Mouse (Mus musculus) forebrain, postnatal 0 days (tissue): Measurements from ENCODE around the gene Tuba4a. TPM values are rescaled to one million over a fixed set of nuclear protein-coding genes. Genes with fewer than 3 reads are reported as not detected.
A peak's percentile ranks its signal among the peaks of the same experiment; 100 is the strongest.

ENCODE experiments used
- ATAC-seq: fragments of 200-750 bp; cut with Nextera tagmentation; 2 replicates; pipeline ENCODE4 v1.8.0; 2017; ENCODE audit warnings: mild to moderate bottlenecking, moderate library complexity
- DNase-seq: peaks from one replicate; pipeline ENCODE4 v3.0.0-alpha.2; 2015
- H3K27ac ChIP-seq: fragments of 300-500 bp; sonication (generic); 2 replicates; pipeline ENCODE4 v1.5.1; 2014; ENCODE audit warnings: low read depth, mild to moderate bottlenecking, antibody characterized with exemption, low read length, moderate library complexity, mixed read lengths
- H3K27me3 ChIP-seq: fragments of 300-500 bp; sonication (generic); 2 replicates; pipeline ENCODE4 v1.6.1; 2014; ENCODE audit warnings: mild to moderate bottlenecking, low read length, mixed read lengths; ENCODE audit not compliant: insufficient read depth
- H3K36me3 ChIP-seq: fragments of 300-500 bp; sonication (generic); 2 replicates; pipeline ENCODE4 v1.6.1; 2014; ENCODE audit warnings: mild to moderate bottlenecking, moderate library complexity; ENCODE audit not compliant: insufficient read depth
- H3K4me1 ChIP-seq: fragments of 300-500 bp; sonication (generic); 2 replicates; pipeline ENCODE4 v1.6.1; 2014; ENCODE audit warnings: antibody characterized with exemption; ENCODE audit not compliant: insufficient read depth
- H3K4me2 ChIP-seq: fragments of 300-500 bp; sonication (generic); 2 replicates; pipeline ENCODE4 v1.6.1; 2014; ENCODE audit warnings: low read depth, mild to moderate bottlenecking, moderate library complexity
- H3K4me3 ChIP-seq: fragments of 300-500 bp; sonication (generic); 2 replicates; pipeline ENCODE4 v1.5.1; 2014; ENCODE audit warnings: low read depth, low read length, mixed read lengths
- H3K9ac ChIP-seq: fragments of 300-500 bp; sonication (generic); 2 replicates; pipeline ENCODE4 v1.6.1; 2014; ENCODE audit warnings: mild to moderate bottlenecking
- H3K9me3 ChIP-seq: fragments of 300-500 bp; sonication (generic); 2 replicates; pipeline ENCODE4 v1.6.1; 2016; ENCODE audit warnings: low read length
- CTCF ChIP-seq: sonication (generic); IDR thresholded peaks from 2 replicates; pipeline ENCODE4 v1.5.1; 2016; ENCODE audit warnings: antibody characterized with exemption, control low read depth, low read depth
- WGBS: fragments of 180-500 bp; shearing (Covaris S2); extraction: QIAGEN DNeasy Blood & Tissue Kit; methylation state at CpG from one replicate; pipeline ENCODE4 v1.1.7; 2014; 5-methylcytosine and 5-hydroxymethylcytosine counted together
- polyA plus RNA-seq: library from polyadenylated mRNA; unstranded; fragments of >200 nt; fragmentation: Nextera tagmentation; extraction: Ambion mirVana; gene quantifications from 2 replicates; pipeline ENCODE4 v1.2.1, GENCODE M21; 2015
- total RNA-seq: library from RNA; depleted of rRNA; stranded (reverse); fragments of >200 nt; gene quantifications from 2 replicates; pipeline ENCODE4 v1.2.3, GENCODE M21; 2014

Tuba4a gene
- total and polyA plus RNA-seq, 2 experiments from 2014 or later, result 58.5 to 87.1 TPM

DNA sequence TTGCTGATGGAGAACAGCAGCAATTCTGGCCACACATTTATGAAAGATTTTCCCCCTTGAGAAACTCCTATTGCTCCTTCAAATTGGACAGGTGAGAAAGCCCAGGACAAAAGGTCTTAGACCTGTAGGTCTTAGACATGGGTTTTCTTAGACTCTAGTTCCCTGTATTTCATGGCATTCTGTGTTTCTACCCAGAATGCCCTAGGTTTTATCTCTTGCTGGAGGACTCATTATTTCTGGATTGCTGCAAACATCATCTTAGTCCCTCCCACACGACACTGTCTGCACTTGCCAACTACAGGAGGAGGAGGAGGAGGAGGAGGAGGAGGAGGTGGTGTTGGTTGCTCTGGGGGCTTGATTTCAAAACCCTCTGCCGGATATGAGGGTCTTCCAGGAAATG is 6.5 kb upstream of the Tuba4a start:
- ATAC-seq, result no peak
- Histone ChIP-seq H3K4me1 (no peaks in the 10 kb centered on the region), H3K4me3 (no peak overlapping the region), H3K36me3 (no peaks in the 10 kb centered on the region), H3K27me3 (peaks cover 5% of the 10 kb centered on the region; the same call in 1 of the 2 replicates), H3K4me2 (no peak overlapping the region), H3K9ac (no peak overlapping the region), H3K9me3 (no peaks in the 10 kb centered on the region), H3K27ac (no peak overlapping the region)
- TF ChIP-seq CTCF, result no peak
- no peak for DNase-seq
- 64% methylated on average over 2 of the region's 2 CpGs for WGBS

DNA sequence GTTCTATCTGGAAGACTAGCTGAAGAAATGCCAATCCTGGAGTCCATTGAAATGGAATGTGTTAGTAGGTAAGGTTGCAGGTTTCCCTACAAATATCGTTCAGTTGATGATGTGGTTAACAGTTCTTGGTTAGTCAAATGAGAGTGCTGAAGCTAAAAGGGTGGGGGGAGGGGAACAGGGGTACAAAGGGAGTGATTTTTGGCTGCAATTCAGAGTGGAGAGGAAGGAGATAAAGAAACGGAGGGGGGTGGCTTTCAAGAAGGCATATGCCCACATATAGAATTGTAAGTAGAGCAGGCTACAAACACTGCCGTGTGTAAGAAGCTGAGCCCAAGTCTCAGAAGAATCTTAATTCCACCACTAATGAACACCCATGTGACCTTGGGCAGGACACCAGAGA is 5.8 kb upstream of the Tuba4a start:
- WGBS, result 45% methylated on average over 3 of the region's 3 CpGs
- DNase-seq (no peak), ATAC-seq (no peak)
- no peak for TF ChIP-seq CTCF
- no peak overlapping the region for H3K4me3 ChIP-seq
- peaks cover 11% of the 10 kb centered on the region for H3K27me3 ChIP-seq
- no peak overlapping the region for H3K9ac ChIP-seq
- no peak overlapping the region for H3K27ac ChIP-seq
- H3K4me2 ChIP-seq, result no peak overlapping the region
- no peaks in the 10 kb centered on the region for H3K4me1 ChIP-seq
- no peaks in the 10 kb centered on the region for H3K36me3 ChIP-seq
- H3K9me3 ChIP-seq, result no peaks in the 10 kb centered on the region

DNA sequence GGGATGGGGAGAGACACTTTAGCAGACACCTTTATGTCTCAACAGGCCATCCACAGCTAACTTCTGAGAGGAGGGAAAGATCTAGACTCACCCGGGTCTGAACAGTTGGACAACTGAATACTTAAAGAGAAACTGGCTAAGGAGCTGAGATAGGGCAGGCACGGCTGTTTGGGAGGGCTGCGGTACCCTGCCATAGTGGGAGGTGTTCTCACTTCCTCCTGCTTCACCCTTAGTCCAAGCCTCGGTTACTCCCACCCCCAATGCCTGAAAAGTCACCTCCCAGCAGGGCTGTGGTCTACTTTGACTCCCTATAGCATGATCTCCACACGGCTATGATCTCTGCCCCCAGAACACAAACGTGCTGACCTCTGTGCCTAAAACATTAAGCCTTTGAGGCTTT is 3.9 kb upstream of the Tuba4a start:
- 64% methylated on average over 6 of the region's 6 CpGs for WGBS
- no peak for DNase-seq
- Histone ChIP-seq H3K36me3 (no peaks in the 10 kb centered on the region), H3K4me1 (peaks cover 4% of the 10 kb centered on the region), H3K9ac (no peak overlapping the region), H3K4me3 (no peak overlapping the region), H3K9me3 (no peaks in the 10 kb centered on the region), H3K27me3 (peaks cover 20% of the 10 kb centered on the region), H3K4me2 (no peak overlapping the region), H3K27ac (no peak overlapping the region)
- no peak for TF ChIP-seq CTCF
- ATAC-seq, result no peak

DNA sequence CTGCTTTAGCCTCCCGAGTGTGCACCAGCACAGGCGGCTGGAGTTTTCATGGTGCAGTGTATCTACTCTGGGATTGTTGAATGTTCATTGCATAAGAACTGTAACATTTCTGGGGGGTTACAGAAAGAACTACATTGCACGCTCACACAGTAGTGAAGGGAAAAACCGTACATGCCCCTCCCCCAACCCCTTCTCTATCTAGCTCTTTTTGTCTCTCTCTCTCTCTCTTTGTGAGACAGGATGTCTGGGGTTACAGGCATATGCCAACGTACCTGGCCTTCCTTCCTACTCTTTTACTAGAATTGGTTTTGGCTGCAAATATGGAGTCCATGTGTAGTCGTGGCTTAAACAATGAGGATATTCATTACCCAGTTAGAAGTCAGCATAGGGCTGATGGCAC is 3.3 kb upstream of the Tuba4a start:
- Histone ChIP-seq H3K9me3 (no peaks in the 10 kb centered on the region), H3K27ac (no peak overlapping the region), H3K9ac (no peak overlapping the region), H3K4me2 (no peak overlapping the region), H3K36me3 (no peaks in the 10 kb centered on the region), H3K4me3 (no peak overlapping the region), H3K27me3 (peaks cover 20% of the 10 kb centered on the region), H3K4me1 (peaks cover 4% of the 10 kb centered on the region)
- ATAC-seq (no peak), DNase-seq (no peak)
- 85% methylated on average over 6 of the region's 6 CpGs for WGBS
- no peak for TF ChIP-seq CTCF

DNA sequence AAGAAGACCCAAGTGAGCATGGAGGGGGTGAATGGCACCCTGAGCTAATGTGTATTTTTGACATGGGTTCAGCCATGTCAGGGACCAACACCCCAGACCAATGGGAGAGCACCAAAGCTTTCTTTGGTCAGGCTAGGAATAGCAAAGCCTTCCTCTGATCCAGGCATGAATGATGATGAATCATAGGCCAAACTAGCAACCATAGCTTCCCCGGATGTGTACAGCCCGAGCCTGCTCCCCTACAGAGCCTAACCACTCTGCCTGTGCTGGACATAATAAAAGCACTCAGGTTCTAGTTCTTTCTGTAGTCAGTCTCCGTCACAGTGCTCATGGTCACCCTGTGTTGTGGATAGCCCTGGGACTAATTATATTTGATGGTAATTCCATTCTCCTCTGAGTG is 1.9 kb upstream of the Tuba4a start:
- H3K9ac ChIP-seq, result no peak overlapping the region

DNA sequence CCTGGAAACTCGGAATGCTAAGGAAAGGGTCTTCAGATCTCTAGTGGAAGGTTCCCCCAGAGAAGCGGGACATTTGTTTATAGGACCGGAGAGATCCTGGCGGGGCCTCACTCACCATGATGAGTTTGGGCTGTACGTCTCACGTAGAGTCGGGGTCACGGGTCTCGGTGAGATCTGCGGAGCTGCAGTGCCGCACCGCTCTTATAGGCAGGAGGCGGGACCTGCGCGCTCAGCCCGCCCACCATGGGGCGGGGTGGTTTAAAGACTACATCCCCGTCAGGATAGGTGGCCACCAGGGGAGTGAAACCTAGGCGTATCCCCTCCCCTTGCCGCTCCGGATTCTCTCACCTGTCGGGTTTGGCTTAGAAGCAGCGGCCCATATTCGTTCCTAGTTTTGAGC is 587 bp downstream of the Tuba4a start:
- Histone ChIP-seq H3K27me3 (peaks cover 20% of the 10 kb centered on the region), H3K4me1 (peaks cover 4% of the 10 kb centered on the region), H3K9me3 (no peaks in the 10 kb centered on the region), H3K9ac (peak overlapping the region; percentile 64), H3K4me2 (peak overlapping the region; percentile 98), H3K27ac (no peak overlapping the region), H3K4me3 (peak overlapping the region; percentile 56), H3K36me3 (peaks cover 18% of the 10 kb centered on the region)
- TF ChIP-seq CTCF, result peak; percentile 52
- WGBS, result under 1% methylated on average over 24 of the region's 24 CpGs
- ATAC-seq, result peak; percentile 94
- peak; percentile 89 for DNase-seq

More for the DNA sequence above, 1.9 kb upstream of the Tuba4a start:
- no peak for DNase-seq
- Histone ChIP-seq H3K4me2 (no peak overlapping the region), H3K4me3 (no peak overlapping the region), H3K36me3 (no peaks in the 10 kb centered on the region), H3K27ac (no peak overlapping the region), H3K27me3 (peaks cover 20% of the 10 kb centered on the region), H3K9me3 (no peaks in the 10 kb centered on the region), H3K4me1 (peaks cover 4% of the 10 kb centered on the region)
- no peak for TF ChIP-seq CTCF
- 82% methylated on average over 3 of the region's 3 CpGs for WGBS
- ATAC-seq, result no peak

DNA sequence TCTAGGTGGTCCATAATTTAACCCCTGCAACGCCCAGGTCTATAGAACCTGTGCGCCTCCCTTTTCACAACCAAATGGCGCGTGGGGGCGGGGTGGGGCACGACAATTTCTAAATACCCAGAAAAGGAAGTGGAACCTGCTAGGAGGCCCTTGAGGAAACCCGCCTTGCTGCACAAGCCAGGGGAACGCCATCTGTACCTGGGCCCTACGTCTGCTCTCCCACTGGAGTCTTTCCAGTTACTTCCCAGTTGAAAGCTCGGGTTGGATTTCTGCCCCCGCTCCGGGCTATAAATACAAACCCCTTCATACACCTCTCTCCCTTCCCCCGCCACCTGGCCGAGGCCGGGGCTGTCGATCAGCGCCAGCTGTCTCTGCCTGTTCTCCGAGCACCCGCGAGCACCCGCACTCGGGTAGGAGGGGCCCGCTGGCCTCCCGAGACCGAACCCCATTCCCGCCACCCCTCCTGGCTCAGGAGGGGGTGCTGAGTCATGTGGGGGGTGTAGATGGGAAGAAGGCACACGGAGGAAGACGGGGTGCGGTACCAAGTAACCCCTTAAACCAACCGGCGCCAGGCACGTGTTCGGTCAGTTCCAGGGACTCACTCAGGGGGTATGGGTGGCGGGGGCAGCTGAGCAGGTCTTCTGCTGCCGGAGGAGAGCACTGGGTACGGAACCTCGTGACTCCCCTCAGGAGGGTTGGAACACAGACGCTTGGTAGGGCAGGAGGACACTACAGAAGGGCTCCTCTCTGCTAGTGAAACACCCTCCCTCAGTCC is 1.3 kb downstream of the Tuba4a start:
- Histone ChIP-seq H3K4me1 (peaks cover 4% of the 10 kb centered on the region), H3K36me3 (peaks cover 25% of the 10 kb centered on the region), H3K9me3 (no peaks in the 10 kb centered on the region), H3K27me3 (peaks cover 20% of the 10 kb centered on the region), H3K27ac (no peak overlapping the region), H3K9ac (peak overlapping the region; percentile 64), H3K4me3 (peak overlapping the region; percentile 56), H3K4me2 (peak overlapping the region; percentile 98)
- no peak for TF ChIP-seq CTCF
- ATAC-seq, result peak; percentile 19
- 3% methylated on average over 38 of the region's 38 CpGs for WGBS
- DNase-seq, result peak; percentile 46
